Mouse (Mus musculus): Measurements from ENCODE around the gene Tnik. TPM values are rescaled to one million over a fixed set of nuclear protein-coding genes. Genes with fewer than 3 reads are reported as not detected.
A peak's percentile ranks its signal among the peaks of the same experiment; 100 is the strongest.

The Tnik gene
- total and polyA plus RNA-seq, 2 experiments from 2014 or later, result 9.2 to 27.5 TPM

GRCm38 (mm10) chr3:28564370-28565357 lies 301.6 kb downstream of the Tnik start:
- Histone ChIP-seq H3K9me3 (replicated peaks; ENCODE audit: control insufficient read depth, low read length) (no peaks in the 10 kb centered on the region), H3K9ac (replicated peaks; ENCODE audit: low read depth, low read length) (no peak overlapping the region), H3K27me3 (ENCODE audit: control insufficient read depth, insufficient read depth, low read length) (peaks cover 2% of the 10 kb centered on the region; the same call in 1 of the 2 replicates), H3K36me3 (replicated peaks; ENCODE audit: control insufficient read depth, insufficient read depth, low read length) (peaks cover 8% of the 10 kb centered on the region), H3K4me2 (ENCODE audit: low read depth, low read length) (no peak overlapping the region), H3K4me1 (ENCODE audit: control insufficient read depth, insufficient read depth) (no peaks in the 10 kb centered on the region), H3K27ac (ENCODE audit: low read depth) (no peak overlapping the region), H3K4me3 (ENCODE audit: low read depth, low read length) (no peak overlapping the region)
- 73% methylated on average over 12 of the region's 12 CpGs for WGBS
- DNase-seq (ENCODE audit: low spot score), result no peak
- no peak for ATAC-seq (ENCODE audit: insufficient read depth, low read depth)
- TF ChIP-seq CTCF (IDR thresholded peaks at IDR 0.05; ENCODE audit: low read depth) (peak; percentile 23), EP300 (IDR thresholded peaks at IDR 0.05; ENCODE audit: low read depth) (no peak)

GRCm38 (mm10) chr3:28577301-28577700 lies 314.3 kb downstream of the Tnik start:
- DNase-seq (ENCODE audit: low spot score) (no peak), ATAC-seq (ENCODE audit: insufficient read depth, low read depth) (peak; percentile 41; the same call in 1 of the 2 replicates)
- Histone ChIP-seq H3K9me3 (replicated peaks; ENCODE audit: control insufficient read depth, low read length) (no peaks in the 10 kb centered on the region), H3K4me2 (ENCODE audit: low read depth, low read length) (peak overlapping the region; percentile 35), H3K27ac (ENCODE audit: low read depth) (no peak overlapping the region), H3K4me1 (ENCODE audit: control insufficient read depth, insufficient read depth) (0 out of 2 replicates have a peak, but pooled peaks cover 6% of the 10 kb centered on the region), H3K4me3 (ENCODE audit: low read depth, low read length) (no peak overlapping the region), H3K9ac (replicated peaks; ENCODE audit: low read depth, low read length) (no peak overlapping the region), H3K36me3 (replicated peaks; ENCODE audit: control insufficient read depth, insufficient read depth, low read length) (peaks cover 6% of the 10 kb centered on the region; the same call in 1 of the 2 replicates), H3K27me3 (ENCODE audit: control insufficient read depth, insufficient read depth, low read length) (no peaks in the 10 kb centered on the region)
- 27% methylated on average over 15 of the region's 15 CpGs for WGBS
- no peak for TF ChIP-seq EP300 (IDR thresholded peaks at IDR 0.05; ENCODE audit: low read depth)

- no peaks in the 10 kb centered on the region for H3K27me3 ChIP-seq (ENCODE audit: control insufficient read depth, insufficient read depth, low read length)
- H3K9me3 ChIP-seq (replicated peaks; ENCODE audit: control insufficient read depth, low read length), result no peaks in the 10 kb centered on the region
- H3K4me2 ChIP-seq (ENCODE audit: low read depth, low read length), result no peak overlapping the region
- TF ChIP-seq CTCF (IDR thresholded peaks at IDR 0.05; ENCODE audit: low read depth) (no peak), EP300 (IDR thresholded peaks at IDR 0.05; ENCODE audit: low read depth) (no peak)
- 80% methylated on average over 18 of the region's 18 CpGs for WGBS
- 0 out of 2 replicates have a peak, but pooled peaks cover 15% of the 10 kb centered on the region for H3K36me3 ChIP-seq (replicated peaks; ENCODE audit: control insufficient read depth, insufficient read depth, low read length)
- no peak for ATAC-seq (ENCODE audit: insufficient read depth, low read depth)
- no peak for DNase-seq (ENCODE audit: low spot score)
- no peak overlapping the region for H3K4me3 ChIP-seq (ENCODE audit: low read depth, low read length)
- H3K27ac ChIP-seq (ENCODE audit: low read depth), result no peak overlapping the region
- 0 out of 2 replicates have a peak, but pooled peaks cover 6% of the 10 kb centered on the region for H3K4me1 ChIP-seq (ENCODE audit: control insufficient read depth, insufficient read depth)
- no peak overlapping the region for H3K9ac ChIP-seq (replicated peaks; ENCODE audit: low read depth, low read length)
Measured at GRCm38 (mm10) chr3:28578950-28579615, 316.1 kb downstream of the Tnik start.

GRCm38 (mm10) chr3:28585750-28586465 lies 322.9 kb downstream of the Tnik start:
- Histone ChIP-seq H3K4me2 (ENCODE audit: low read depth, low read length) (no peak overlapping the region), H3K36me3 (replicated peaks; ENCODE audit: control insufficient read depth, insufficient read depth, low read length) (0 out of 2 replicates have a peak, but pooled peaks cover 19% of the 10 kb centered on the region), H3K4me3 (ENCODE audit: low read depth, low read length) (no peak overlapping the region), H3K9me3 (replicated peaks; ENCODE audit: control insufficient read depth, low read length) (no peaks in the 10 kb centered on the region), H3K4me1 (ENCODE audit: control insufficient read depth, insufficient read depth) (no peaks in the 10 kb centered on the region), H3K27ac (ENCODE audit: low read depth) (no peak overlapping the region), H3K27me3 (ENCODE audit: control insufficient read depth, insufficient read depth, low read length) (no peaks in the 10 kb centered on the region), H3K9ac (replicated peaks; ENCODE audit: low read depth, low read length) (no peak overlapping the region)
- DNase-seq (ENCODE audit: low spot score) (no peak), ATAC-seq (ENCODE audit: insufficient read depth, low read depth) (no peak)
- WGBS, result 66% methylated on average over 9 of the region's 9 CpGs
- TF ChIP-seq CTCF (IDR thresholded peaks at IDR 0.05; ENCODE audit: low read depth) (no peak), EP300 (IDR thresholded peaks at IDR 0.05; ENCODE audit: low read depth) (no peak)

GRCm38 (mm10) chr3:28587808-28588207 lies 324.8 kb downstream of the Tnik start:
- Histone ChIP-seq H3K4me3 (ENCODE audit: low read depth, low read length) (no peak overlapping the region), H3K9me3 (replicated peaks; ENCODE audit: control insufficient read depth, low read length) (no peaks in the 10 kb centered on the region), H3K27ac (ENCODE audit: low read depth) (no peak overlapping the region), H3K4me1 (ENCODE audit: control insufficient read depth, insufficient read depth) (0 out of 2 replicates have a peak, but pooled peaks cover 4% of the 10 kb centered on the region), H3K9ac (replicated peaks; ENCODE audit: low read depth, low read length) (no peak overlapping the region), H3K4me2 (ENCODE audit: low read depth, low read length) (no peak overlapping the region), H3K36me3 (replicated peaks; ENCODE audit: control insufficient read depth, insufficient read depth, low read length) (0 out of 2 replicates have a peak, but pooled peaks cover 15% of the 10 kb centered on the region), H3K27me3 (ENCODE audit: control insufficient read depth, insufficient read depth, low read length) (no peaks in the 10 kb centered on the region)
- ATAC-seq (ENCODE audit: insufficient read depth, low read depth) (no peak), DNase-seq (ENCODE audit: low spot score) (no peak)
- no peak for TF ChIP-seq CTCF (IDR thresholded peaks at IDR 0.05; ENCODE audit: low read depth)
- no peak for TF ChIP-seq EP300 (IDR thresholded peaks at IDR 0.05; ENCODE audit: low read depth)
- WGBS, result 75% methylated on average over 5 of the region's 5 CpGs

All from heart, postnatal 0 days (tissue).